Mouse (Mus musculus) hindlimb bud, embryonic 11.5 days (tissue): Measurements from ENCODE around the gene Cd2bp2.

ENCODE experiments used
- DNase-seq: peaks from one replicate; pipeline ENCODE4 v3.0.0-alpha.2; 2012; ENCODE audit warnings: low read depth, low spot score; ENCODE audit errors: extremely low spot score

Cd2bp2 gene

DNA sequence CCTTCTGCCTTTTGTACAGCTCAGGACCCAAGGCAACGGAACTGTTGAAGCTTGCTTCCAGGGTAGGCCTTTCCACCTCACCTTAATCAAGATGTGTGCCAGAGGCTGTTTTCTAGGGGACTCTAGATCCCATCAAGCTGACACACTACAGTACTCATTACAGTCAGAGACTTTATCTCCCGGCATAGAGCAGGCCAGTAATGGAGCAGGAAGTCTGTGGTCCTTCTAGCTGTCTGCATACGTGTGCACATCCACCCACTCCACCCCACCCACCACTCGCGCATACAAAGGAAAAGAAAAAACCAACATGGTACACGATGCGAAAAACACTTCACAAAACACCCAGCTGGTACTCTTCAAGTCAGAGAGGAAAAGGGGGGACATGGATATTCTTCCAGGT lies 51.4 kb downstream of the Cd2bp2 start:
- DNase-seq: no peak

DNA sequence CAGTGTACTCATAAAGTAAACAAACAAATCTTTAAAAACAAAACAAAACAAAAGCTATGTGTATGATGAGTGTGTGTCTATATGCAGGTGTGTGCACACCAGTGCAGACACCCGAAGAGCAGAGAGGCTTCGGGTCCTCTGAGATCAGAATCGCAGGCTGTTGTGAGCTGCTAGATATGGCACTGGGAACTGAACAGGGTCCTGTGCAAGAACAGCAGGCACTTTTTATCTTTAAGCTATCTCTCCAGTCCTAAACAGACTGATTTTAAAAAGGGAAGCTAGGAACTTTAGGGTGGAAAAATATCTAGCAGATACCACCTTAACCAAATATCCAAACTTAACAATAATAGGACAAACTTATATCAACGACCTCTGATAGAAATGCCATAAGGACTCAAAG lies 53.2 kb downstream of the Cd2bp2 start:
- DNase-seq: no peak

DNA sequence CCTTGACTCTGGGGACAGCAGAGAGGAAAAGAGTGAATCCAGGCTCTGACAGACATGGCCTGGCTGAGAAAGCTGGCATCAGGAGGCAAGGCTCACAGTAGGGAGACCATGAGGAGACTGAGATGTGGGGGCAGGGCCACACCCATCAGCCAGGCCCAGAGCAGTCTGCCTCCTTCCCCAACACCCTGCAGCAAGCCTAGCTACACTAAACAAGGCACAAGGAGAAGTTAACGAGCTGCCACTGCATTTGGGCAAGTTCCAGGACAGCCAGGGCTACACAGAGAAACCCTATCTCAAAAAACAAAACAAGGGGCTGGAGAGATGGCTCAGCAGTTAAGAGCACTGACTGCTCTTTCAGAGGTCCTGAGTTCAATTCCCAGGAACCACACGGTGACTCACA lies 53.6 kb downstream of the Cd2bp2 start:
- no peak for DNase-seq
